Mouse (Mus musculus) adrenal gland, postnatal 4 days (tissue): ENCODE measurements around the gene Gfer. TPM values are rescaled to one million over a fixed set of nuclear protein-coding genes. Genes with fewer than 3 reads are reported as not detected.
"Not testable (repeated sequence)": the region's sequence is repeated elsewhere in the genome, so short reads cannot be mapped to it uniquely, and the experiment has no call there.

Source experiments
- DNase-seq, 2 experiments: peaks; one replicate each; pipeline ENCODE4 v3.0.0; 2021 to 2022; ENCODE audit warnings: low spot score in 2 of 2, mixed read lengths in 2 of 2
- total RNA-seq, 2 experiments: library from RNA; stranded (reverse); gene quantifications; 2 replicates each; pipeline ENCODE4 v1.2.3; 2021

Gene Gfer
- total RNA-seq, 2 experiments from 2014 or later: 28.4 to 28.8 TPM

DNA sequence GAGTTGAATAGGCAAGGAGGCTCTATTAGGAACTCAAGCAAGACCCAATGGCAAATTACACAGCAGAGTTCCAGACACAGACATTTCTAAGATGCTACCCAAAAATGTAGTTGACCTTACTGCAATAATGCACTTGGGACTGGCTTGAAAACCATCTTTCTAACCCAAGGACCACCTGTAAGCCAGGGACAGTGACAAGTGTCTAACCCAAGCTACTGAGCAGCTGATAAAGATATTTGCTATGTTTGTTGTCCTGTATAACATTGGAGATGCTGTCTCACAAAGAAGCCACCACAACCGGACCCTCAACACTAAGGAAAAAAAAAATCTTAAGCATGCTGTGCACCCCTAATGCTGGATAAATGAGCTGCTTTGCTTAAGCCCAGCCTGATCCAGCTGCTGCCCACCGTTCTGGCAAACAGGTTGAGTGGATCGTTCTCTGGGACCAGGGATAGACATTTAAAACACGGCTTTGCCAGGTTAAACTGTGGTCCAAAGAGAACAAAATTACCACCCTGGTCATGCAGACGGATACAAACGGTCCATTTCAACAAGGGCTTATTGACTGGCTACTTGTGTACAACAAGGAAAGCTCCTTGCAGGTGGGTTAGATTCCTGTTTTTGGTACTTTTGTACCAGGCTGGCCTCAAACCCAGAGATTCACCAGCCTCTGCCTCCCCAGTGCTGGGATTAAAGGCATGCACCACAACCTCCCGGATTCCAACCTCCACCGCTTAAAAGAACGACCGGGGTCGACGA is 27.3 kb upstream of the Gfer start:
- no peak for DNase-seq

DNA sequence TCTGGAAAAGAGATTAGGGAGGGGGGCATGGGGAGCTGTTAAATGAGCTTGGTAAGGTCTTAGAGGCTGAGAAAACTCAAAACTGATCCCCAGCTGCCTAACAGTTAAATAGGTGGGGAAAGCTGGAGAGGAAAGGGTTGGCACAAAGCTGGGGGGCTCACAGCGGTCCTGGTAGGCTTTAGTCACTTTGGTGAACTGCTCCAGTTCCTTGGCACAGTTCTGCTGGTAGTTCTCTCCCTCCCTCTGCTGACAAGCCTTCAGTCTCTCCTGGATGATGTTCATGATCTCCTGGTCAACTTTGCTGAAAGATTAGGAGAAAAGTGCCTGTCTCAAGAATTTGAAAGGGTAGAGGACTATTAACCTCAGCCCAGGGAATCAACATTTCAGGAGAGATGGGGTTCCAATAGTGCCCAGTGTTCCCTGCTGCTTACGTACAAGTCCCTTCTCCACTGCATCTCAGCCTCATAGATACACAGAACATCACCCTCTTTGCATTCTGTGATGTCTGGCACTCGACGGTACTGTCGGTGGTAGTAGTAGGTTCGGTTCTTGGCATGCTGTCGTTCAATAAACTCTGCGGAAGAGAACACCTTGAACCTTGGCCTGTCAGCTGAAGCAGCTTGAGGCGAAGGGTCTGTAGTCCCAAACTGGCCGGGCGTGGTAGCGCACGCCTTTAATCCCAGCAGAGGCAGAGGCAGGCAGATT is 26.4 kb upstream of the Gfer start:
- no peak for DNase-seq

DNA sequence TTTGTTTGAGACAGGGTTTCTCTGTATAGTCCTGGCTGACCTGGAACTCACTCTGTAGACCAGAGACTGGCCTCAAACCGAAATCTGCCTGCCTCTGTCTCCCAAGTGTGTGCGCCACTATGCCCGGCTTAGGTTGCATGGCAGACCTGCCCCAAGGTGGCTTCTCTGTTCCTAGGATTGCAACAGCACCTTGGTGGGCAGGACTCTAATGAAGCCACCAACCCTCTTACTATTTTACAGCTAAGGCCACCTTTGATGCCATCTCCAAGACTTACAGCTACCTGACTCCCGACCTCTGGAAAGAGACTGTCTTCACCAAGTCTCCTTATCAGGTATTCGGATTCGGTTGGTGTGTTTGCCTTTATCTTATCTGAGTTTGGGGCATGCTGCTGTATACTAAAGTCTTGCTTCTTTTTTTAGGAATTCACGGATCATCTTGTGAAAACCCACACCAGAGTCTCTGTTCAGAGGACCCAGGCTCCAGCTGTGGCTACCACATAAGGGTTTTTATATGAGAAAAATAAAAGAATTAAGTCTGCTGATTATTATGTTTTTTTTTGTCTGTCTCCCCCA is 25.5 kb upstream of the Gfer start:
- DNase-seq: not testable (repeated sequence)

DNA sequence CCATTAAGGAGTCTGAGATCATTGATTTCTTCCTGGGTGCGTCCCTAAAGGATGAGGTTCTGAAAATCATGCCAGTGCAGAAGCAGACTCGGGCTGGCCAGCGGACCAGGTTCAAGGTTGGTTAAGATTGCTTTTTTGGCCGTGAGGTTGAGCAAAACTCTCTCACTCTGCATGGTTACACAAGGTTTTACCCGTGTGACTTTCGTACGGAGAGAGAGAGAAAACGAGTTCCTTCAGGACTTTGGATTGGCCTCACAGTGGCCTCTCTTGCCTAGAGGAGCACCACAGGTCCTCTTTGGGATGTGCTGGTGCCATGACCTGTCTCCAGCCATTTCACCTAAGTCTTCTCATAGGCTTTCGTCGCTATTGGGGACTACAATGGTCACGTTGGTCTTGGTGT is 24.7 kb upstream of the Gfer start:
- DNase-seq: not testable (repeated sequence)

DNA sequence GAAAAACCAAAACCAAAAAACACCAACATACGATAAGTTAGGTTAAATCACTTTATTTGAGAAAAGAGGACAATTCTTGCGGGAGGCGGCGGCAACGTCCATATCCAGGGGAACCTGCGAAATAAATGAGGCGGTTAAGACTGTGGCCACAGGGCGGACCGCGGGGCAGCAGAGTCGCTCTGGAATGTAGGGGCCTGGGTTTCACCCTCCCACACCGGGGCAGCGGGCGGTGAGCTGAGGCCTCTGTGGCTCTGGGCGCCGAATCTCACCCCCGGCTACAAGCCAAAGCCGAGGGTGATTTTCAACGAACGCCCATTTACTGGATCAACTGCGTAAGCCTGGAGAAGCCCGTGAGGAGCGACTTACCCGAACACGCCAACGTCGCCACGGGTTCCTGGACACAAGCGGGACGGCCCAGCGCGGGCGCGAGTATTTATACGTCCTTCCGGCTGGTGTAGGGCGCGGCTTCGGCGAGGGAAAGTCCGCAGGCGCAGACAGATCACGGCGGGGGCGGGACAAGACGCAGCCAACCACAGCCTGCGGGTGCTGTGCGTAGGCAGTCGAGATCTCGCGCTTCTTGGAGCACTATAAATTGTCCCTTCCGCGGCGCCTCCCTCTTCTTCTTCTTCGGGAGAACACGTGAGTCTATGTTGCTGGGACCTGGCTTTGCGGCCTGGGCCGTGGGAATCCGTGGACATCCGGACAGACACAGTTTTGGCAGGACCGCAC is 23.7 kb upstream of the Gfer start:
- peak; percentile 85 to 88 for DNase-seq

DNA sequence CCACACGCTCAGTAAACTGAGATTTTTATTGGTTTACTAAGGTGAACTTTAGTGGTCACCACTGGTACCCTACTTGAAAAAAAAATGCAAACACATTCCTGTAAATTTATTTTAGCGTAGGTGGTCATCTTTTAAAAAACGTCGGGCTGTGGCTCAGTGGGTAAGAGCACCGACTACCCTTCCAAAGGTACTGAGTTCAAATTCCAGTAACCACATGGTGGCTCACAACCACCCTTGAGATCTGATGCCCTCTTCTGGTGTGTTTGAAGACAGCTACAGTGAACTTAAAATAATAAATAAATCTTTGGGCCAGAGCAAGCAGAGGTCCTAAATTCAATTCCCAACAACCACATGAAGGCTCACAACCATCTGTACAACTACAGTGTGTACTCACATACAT is 23.0 kb upstream of the Gfer start:
- DNase-seq: not testable (repeated sequence)

DNA sequence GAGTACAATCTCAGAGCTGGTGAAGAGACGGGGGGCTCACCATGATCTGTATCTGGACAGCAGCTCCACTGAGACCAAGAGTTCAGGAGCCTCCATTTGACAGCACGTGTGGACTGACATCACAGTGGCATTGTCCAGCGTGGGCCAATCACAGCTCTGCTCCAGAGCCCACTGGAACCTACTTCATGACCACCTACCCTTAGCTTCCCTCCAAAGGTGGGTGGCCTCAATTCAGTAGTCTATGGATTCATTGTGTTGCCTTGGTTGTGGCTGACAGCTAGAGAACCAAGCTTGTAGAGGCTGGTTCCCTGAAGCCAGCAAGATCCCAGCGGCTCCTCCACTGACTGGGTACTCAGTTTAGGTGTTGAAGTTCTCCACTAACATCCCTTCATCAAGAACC is 22.0 kb upstream of the Gfer start, which contains the start of the genes Rnf151 and Rps2:
TSS of gene Rnf151 (minus strand) at position 121 of the 400 bp plus-strand sequence.
TSS of gene Rps2 (plus strand) at position 174 of the 400 bp plus-strand sequence.
- DNase-seq: no peak

DNA sequence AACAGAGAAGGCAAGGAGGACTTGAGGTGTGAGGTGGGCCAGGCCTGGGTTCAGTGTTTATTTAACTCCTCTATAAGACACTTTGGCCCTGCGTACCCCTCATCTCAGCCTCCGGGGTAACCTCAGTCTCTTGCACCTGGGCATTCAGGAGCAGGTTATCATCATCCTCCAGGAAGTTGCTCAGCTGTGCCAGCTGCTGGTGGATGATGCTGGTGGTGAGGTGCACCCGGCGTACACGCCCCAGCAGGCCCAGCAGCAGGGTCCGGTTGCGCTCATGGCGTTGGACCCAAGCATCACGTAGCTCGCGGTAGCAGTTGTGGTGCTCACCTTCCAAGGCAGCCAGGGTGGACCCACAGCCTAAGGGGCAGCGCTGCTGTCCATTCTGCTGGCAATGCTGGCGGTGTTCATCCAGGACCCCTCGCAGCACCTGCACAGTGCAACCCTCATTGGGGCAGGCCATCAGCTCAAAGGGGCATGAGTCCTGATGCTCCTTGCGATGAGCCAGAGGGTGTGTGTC is 20.3 kb upstream of the Gfer start:
- DNase-seq: no peak

DNA sequence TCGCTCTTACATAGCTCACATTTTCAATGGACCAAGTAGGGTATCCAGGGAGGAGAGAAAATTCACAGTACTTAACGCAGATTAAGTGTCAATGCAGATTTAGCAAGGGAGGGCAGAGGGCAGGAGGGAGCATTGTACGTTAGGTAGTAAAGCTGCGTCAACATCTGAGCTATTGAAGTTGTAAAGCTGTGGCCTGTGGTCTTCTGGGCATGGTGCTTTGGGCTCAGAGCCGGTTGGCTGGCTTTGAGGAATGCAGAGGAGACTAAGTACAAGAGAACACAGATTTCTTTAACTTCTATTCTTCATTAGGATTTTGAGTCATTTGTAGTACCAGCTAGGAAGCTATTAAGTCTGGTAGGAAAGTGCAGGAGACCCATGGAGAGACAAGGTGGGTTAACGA is 19.6 kb upstream of the Gfer start:
- DNase-seq: no peak

DNA sequence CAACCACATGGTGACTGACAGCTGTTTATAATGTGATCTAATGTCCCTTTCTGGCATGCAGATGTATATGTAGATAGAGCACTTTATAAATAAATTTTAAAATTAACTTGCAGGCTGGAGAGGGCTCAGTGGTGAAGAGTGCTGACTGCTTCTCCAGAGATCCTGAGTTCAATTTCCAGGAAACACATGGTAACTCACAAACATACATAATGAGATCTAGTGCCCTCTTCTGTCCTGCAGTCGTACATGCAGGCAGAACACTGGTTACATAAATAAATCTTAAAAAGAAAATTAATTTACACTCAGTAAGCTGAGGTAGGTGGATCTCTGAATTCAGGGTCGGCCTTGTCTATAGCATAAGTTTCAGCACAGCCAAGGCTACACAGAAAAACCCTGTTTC is 12.7 kb upstream of the Gfer start:
- DNase-seq: no peak

DNA sequence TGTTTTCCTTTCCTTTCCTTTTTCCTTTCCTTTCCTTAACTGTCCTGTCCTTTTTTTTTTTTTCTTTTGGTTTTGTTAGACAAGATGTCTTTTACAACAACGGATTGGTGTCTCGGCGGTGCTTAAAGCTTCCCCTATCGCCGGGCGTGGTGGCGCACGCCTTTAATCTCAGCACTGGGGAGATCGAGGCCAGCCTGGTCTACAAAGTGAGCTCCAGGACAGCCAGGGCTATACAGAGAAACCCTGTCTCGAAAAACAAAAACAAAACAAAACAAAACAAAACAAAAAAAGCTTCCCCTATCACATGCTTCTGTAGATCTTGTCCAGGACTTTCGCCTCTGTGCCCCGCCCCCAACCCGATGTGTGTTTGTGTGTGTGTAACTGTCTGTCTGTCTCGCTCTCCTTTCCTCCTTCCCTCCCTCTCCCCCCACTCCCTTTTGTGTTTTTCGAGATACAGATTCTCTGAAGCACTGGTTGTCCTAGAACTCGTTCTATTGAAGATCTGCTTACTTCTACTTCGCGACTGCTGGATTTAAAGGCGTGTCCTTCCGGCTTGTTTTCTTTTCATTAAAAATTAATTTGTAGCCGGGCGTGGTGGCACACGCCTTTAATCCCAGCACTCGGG is 12.0 kb upstream of the Gfer start:
- DNase-seq: no peak

DNA sequence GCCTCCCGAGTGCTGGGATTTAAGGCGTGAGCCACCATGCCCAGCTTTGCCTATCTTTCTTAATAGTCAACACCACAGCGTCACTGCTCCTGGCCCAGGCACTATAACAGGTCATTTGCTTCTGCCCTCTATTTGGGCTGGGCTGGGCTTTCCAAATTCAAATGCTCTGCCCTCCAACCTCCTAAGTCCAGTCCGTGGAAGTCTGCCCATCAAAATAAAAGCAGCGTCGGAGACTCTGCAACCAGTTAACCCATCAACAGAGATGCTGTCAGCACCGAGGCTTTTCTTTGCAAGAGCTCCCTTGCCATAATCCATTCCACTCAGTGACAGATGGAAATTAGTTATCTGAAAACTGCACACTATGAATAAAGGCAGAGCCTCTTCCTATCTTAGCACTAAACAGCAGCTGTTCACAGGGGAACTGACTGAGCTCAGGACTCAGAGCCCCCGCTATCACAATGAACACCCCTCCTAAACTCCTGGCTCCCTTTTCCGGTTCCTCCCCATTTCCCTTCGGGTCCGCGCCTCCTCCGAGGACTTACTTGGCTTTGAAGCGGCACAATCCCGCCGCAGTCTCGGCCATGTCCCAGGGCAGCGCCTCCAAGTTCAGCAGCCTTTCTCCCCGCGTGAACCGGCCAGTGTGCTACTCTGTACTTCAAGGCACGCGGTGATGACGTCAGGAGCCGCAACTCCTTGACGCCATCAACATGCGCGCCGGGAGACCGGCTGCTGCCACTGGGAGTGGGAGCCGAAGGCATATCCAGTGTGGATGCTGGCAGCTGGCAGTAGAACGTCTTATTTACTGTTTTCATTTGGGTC is 11.2 kb upstream of the Gfer start, which contains the start of gene Tbl3:
TSS of gene Tbl3 (minus strand) at position 679 of the 819 bp plus-strand sequence.
- DNase-seq: peak; percentile 84

DNA sequence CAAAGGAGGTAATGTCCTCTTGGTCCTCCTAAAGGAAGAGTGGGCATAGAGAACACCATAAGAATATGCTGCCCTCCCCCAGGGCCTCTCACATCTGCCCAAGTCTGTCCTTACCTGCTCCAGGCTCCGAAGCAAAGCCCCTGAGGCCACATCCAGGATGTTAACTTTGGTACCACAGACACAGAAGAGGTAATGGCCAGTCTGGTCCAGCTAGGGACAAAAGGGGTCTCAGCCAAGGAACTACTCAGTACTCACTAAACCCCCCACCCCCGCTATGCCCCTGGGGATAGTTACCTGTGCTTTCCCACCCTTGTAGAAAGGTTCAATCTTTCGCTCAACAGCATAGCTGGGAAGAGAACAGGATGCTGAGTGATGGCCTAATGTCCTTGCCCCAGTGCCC is 9.9 kb upstream of the Gfer start:
- DNase-seq: no peak

DNA sequence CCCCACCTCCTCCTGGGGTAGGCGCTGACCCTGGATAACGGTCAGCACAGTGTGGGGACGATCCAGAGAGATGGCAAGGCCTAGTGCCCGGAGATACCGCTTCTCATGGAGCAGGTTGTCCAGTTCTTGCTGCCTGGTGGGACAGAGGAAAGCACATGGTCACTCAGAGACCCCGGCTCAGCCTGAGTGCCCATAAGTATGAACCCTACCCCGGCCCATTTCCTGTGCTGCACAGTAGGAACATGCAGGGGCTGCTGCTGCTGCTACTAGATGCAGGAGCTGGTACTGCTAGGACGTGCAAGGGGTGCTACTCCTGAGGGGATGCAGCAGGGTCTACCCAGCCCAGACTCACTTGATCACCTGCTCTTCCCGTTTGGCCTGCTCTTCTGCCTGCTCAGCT is 5.3 kb upstream of the Gfer start:
- no peak for DNase-seq

DNA sequence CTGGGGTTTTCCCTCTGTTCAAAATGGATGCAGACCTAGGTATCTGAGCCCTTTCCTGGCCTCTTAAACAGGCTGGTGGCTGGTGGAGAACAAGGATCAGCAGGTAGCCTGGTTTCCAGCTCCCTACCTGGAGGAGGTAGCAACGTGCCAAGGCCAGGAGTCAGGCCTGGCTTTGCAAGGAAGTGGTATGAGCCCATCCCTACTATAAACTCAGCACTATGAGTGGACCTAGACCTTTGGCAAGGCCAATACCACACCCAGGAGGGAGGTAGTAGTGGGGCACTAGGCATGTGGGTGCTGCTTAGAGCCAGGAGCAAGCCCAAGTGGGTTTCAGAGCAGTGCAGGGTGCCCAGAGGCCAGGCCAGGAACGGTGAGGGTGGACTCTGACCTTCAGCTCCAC is 3.5 kb upstream of the Gfer start:
- no peak for DNase-seq

DNA sequence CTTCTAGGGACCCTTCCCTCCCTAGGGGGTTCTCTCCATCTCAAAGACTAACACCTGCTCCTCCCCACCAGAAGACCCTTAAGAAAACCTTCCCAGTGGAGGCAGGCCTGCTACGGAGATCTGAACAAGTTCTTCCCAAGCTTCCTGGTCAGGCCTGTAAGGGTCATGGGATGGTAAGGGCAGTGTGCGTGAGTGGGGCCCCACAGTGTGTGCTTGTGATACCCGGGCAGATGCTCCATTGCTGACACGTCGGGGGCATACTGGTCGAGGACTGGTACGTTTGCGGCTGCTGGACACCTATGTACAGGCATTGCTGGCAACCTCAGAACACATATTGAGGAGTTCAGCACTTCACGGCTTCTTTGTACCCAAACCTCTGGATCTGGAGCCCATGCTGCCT is 2.8 kb upstream of the Gfer start:
- DNase-seq: no peak

DNA sequence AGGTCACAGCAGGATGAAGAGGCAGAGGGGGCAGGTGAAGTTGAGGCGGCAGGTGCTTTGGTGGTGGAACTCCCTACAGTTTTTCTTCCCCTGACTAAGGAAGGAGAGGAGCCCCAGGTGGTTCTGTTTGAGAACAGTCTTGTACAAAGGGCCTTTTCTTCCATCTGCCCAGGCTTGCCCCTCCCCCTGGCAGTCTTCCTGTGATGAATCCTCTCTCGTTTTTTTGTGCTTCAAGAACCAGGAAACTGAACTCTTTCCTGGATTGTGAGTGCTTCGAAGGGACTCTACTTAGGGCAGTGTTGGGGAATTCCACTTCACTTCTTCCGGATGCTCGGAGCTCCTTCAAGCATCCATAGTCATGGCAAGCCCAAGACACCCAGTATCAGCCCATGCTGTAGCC is 2.0 kb upstream of the Gfer start:
- DNase-seq: no peak

DNA sequence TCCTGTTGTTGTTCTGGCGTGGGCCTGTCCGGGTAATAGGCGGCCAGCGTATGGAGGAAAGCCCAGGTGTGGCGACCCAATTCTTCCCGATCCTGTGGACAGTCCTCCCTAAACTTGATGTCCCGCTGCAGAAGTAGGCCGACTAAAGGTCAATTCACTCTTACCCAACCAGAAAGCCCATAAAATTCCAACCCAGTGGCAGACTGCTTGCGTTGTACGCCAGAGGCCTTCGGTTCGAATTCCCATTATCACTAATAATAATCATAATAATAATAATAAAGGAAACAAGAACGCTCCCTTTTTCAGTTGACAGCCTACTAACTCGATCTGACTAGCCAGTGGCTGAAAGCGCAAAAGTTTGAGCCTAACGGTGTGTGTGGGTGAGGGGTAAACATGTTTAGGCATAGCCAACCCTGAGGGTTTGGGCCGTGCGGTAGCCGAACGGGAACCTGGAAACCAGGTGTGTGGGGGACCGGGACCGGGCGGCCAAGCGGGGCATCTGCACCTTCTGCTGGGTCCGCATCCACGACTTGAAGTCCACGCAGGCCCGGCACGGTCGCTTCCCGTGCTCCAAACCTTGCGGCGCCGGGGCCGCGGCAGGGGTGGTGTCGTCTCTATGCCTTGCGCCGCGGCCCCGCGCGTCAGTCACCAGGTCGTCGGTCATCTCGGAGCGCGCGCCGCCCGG is 488 bp downstream of the Gfer start:
- DNase-seq: no peak

DNA sequence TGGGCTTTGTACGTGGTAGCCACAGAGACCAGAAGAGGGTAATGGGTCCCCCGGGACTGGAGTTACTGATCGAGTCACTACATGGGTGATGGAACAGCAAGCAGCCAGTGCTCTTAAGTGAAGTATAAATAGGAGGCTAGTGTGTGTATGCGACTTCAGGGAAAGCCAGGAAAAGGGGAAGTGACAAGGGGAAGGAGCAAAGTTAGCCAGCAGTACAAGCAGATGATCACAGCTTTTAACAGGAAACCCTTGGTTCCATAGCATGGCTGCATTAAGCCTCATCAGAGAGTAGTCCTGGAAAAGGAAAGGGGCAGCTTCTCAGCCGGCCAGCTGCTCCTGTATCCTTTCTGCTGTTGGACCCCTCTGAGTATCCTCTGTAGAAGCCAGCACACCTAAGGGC is 3.6 kb downstream of the Gfer start:
- DNase-seq: no peak
